Mouse (Mus musculus): ENCODE results near the gene Masp1.

Gene Masp1

GRCm38 (mm10) chr16:23513401-23513800 lies 7.2 kb downstream of the Masp1 start:
- DNase-seq (ENCODE audit: low read depth, low spot score) = no peak

GRCm38 (mm10) chr16:23511166-23511935 lies 9.3 kb downstream of the Masp1 start:
- DNase-seq (ENCODE audit: low read depth, low spot score) = no peak

- peak; percentile 19 for DNase-seq (ENCODE audit: low read depth, low spot score)
Observed at GRCm38 (mm10) chr16:23505904-23506687, 14.5 kb downstream of the Masp1 start.

GRCm38 (mm10) chr16:23504320-23504744 lies 16.3 kb downstream of the Masp1 start:
- DNase-seq (ENCODE audit: low read depth, low spot score) = peak; percentile 79

- DNase-seq (ENCODE audit: low read depth, low spot score) = no peak
Observed at GRCm38 (mm10) chr16:23503351-23503750, 17.3 kb downstream of the Masp1 start.

GRCm38 (mm10) chr16:23502478-23502877 lies 18.1 kb downstream of the Masp1 start:
- no peak for DNase-seq (ENCODE audit: low read depth, low spot score)

GRCm38 (mm10) chr16:23501288-23501687 lies 19.3 kb downstream of the Masp1 start:
- DNase-seq (ENCODE audit: low read depth, low spot score) = no peak

GRCm38 (mm10) chr16:23500558-23500957 lies 20.1 kb downstream of the Masp1 start:
- no peak for DNase-seq (ENCODE audit: low read depth, low spot score)

- no peak for DNase-seq (ENCODE audit: low read depth, low spot score)
Observed at GRCm38 (mm10) chr16:23498691-23499131, 21.9 kb downstream of the Masp1 start.

- DNase-seq (ENCODE audit: low read depth, low spot score) = no peak
Observed at GRCm38 (mm10) chr16:23497881-23498280, 22.7 kb downstream of the Masp1 start.

- no peak for DNase-seq (ENCODE audit: low read depth, low spot score)
Observed at GRCm38 (mm10) chr16:23497440-23497839, 23.2 kb downstream of the Masp1 start.

- no peak for DNase-seq (ENCODE audit: low read depth, low spot score)
Observed at GRCm38 (mm10) chr16:23496245-23496924, 24.2 kb downstream of the Masp1 start.

GRCm38 (mm10) chr16:23492783-23493182 lies 27.8 kb downstream of the Masp1 start:
- DNase-seq (ENCODE audit: low read depth, low spot score) = no peak

- no peak for DNase-seq (ENCODE audit: low read depth, low spot score)
Observed at GRCm38 (mm10) chr16:23483292-23483691, 37.3 kb downstream of the Masp1 start.

GRCm38 (mm10) chr16:23482846-23483245 lies 37.8 kb downstream of the Masp1 start:
- peak; percentile 14 for DNase-seq (ENCODE audit: low read depth, low spot score)

- DNase-seq (ENCODE audit: low read depth, low spot score) = peak; percentile 87
Observed at GRCm38 (mm10) chr16:23482218-23482617, 38.4 kb downstream of the Masp1 start.

GRCm38 (mm10) chr16:23479872-23480603 lies 40.6 kb downstream of the Masp1 start:
- DNase-seq (ENCODE audit: low read depth, low spot score) = peak; percentile 11

- no peak for DNase-seq (ENCODE audit: low read depth, low spot score)
Observed at GRCm38 (mm10) chr16:23476598-23476997, 44.0 kb downstream of the Masp1 start.

GRCm38 (mm10) chr16:23475651-23476050 lies 45.0 kb downstream of the Masp1 start:
- no peak for DNase-seq (ENCODE audit: low read depth, low spot score)

GRCm38 (mm10) chr16:23472046-23472445 lies 48.6 kb downstream of the Masp1 start:
- no peak for DNase-seq (ENCODE audit: low read depth, low spot score)

- DNase-seq (ENCODE audit: low read depth, low spot score) = no peak
Observed at GRCm38 (mm10) chr16:23471551-23471950, 49.1 kb downstream of the Masp1 start.
